Mouse (Mus musculus) gastrocnemius, postnatal 14 days (tissue): Measurements from ENCODE around the gene Plekhb1. TPM values are rescaled to one million over a fixed set of nuclear protein-coding genes. Genes with fewer than 3 reads are reported as not detected.

ENCODE experiments used
- DNase-seq: peaks from one replicate; pipeline ENCODE4 v3.0.0; 2021; ENCODE audit warnings: mixed read lengths
- intact Hi-C: fragments of 180-260 bp; cut with DNase I; formaldehyde crosslinking; loops from one replicate; pipeline ENCODE4 v1.15.1; 2025; ENCODE audit warnings: low total_unique reads
- long read RNA-seq, 2 experiments: library from polyadenylated mRNA; stranded (forward); transcript quantifications; one replicate each; pipeline ENCODE4 v2.0.0; 2021
- total RNA-seq, 2 experiments: library from RNA; stranded (reverse); gene quantifications; 2 replicates each; pipeline ENCODE4 v1.2.3; 2021

Plekhb1 gene
- 10 to 100 TPM; 14.6 to 30.6 TPM for total RNA-seq
- long read RNA-seq, experiment 1, transcript Plekhb1-203 (7 exons, 1,806 nt), result major isoform, 7 of 12 reads
- long read RNA-seq, experiment 1, partial matches to known transcripts, result 0 of 12 reads
- long read RNA-seq, experiment 1, other reads (novel, unspliced or antisense), result 0 of 12 reads
- long read RNA-seq, experiment 2, transcript Plekhb1-203 (7 exons, 1,806 nt), result major isoform, 12 of 19 reads
- long read RNA-seq, experiment 2, partial matches to known transcripts, result 1 of 19 reads
- long read RNA-seq, experiment 2, other reads (novel, unspliced or antisense), result 4 of 19 reads

- no peak for DNase-seq
- intact Hi-C loops, result no loop called here
Observed at GRCm38 (mm10) chr7:100662231-100662630, at the start of gene Plekhb1. Gene Plekhb1 (minus strand): TSS chr7:100662414.

GRCm38 (mm10) chr7:100706883-100707480 is 44.8 kb upstream of the Plekhb1 start:
- DNase-seq, result peak; percentile 38
- intact Hi-C loops, result no loop called here

- intact Hi-C loops, result no loop called here
- DNase-seq, result peak; percentile 96
Observed at GRCm38 (mm10) chr7:100706143-100706841, 44.1 kb upstream of the Plekhb1 start, which contains the start of gene Fam168a. Gene Fam168a (plus strand): TSS chr7:100706635.

GRCm38 (mm10) chr7:100699771-100700770 is 37.9 kb upstream of the Plekhb1 start:
- intact Hi-C loops, result no loop called here
- DNase-seq, result no peak

- DNase-seq, result no peak
- intact Hi-C loops, result no loop called here
Observed at GRCm38 (mm10) chr7:100693199-100693598, 31.0 kb upstream of the Plekhb1 start.

- DNase-seq, result peak; percentile 19
- intact Hi-C loops, result loop anchor here (5.0 kb wide), 1 partner anchor 109 kb away; no protein-coding TSS in a partner anchor
Observed at GRCm38 (mm10) chr7:100688471-100688870, 26.3 kb upstream of the Plekhb1 start.

GRCm38 (mm10) chr7:100685061-100686030 is 23.1 kb upstream of the Plekhb1 start:
- intact Hi-C loops, result loop anchor here (5.0 kb wide), 1 partner anchor 112 kb away; no protein-coding TSS in a partner anchor
- DNase-seq, result peak; percentile 81

GRCm38 (mm10) chr7:100684538-100684937 is 22.3 kb upstream of the Plekhb1 start:
- intact Hi-C loops, result loop anchor here (5.0 kb wide), 1 partner anchor 162 kb away; no protein-coding TSS in a partner anchor
- DNase-seq, result peak; percentile 41

GRCm38 (mm10) chr7:100684081-100684480 is 21.9 kb upstream of the Plekhb1 start:
- no peak for DNase-seq
- intact Hi-C loops, result loop anchor here (5.0 kb wide), 1 partner anchor 162 kb away; no protein-coding TSS in a partner anchor

- no peak for DNase-seq
- intact Hi-C loops, result loop anchor here (5.0 kb wide), 1 partner anchor 161 kb away; no protein-coding TSS in a partner anchor
Observed at GRCm38 (mm10) chr7:100683241-100683640, 21.0 kb upstream of the Plekhb1 start.

GRCm38 (mm10) chr7:100681132-100681531 is 18.9 kb upstream of the Plekhb1 start:
- intact Hi-C loops, result loop anchor here (5.0 kb wide), 1 partner anchor 159 kb away; no protein-coding TSS in a partner anchor
- DNase-seq, result no peak

GRCm38 (mm10) chr7:100678948-100679880 is 17.0 kb upstream of the Plekhb1 start:
- no peak for DNase-seq
- intact Hi-C loops, result no loop called here

- no peak for DNase-seq
- intact Hi-C loops, result no loop called here
Observed at GRCm38 (mm10) chr7:100678052-100678451, 15.8 kb upstream of the Plekhb1 start.

GRCm38 (mm10) chr7:100674941-100675340 is 12.7 kb upstream of the Plekhb1 start:
- intact Hi-C loops, result no loop called here
- no peak for DNase-seq

GRCm38 (mm10) chr7:100673452-100673851 is 11.2 kb upstream of the Plekhb1 start:
- intact Hi-C loops, result no loop called here
- DNase-seq, result no peak

- intact Hi-C loops, result no loop called here
- no peak for DNase-seq
Observed at GRCm38 (mm10) chr7:100670646-100671045, 8.4 kb upstream of the Plekhb1 start.
